Mouse (Mus musculus) myocyte (in vitro differentiated cells): ENCODE data around the gene Kcnk7.

Source experiments
- MAX ChIP-seq: IDR thresholded peaks from one replicate; pipeline ENCODE4 v1.6.1; 2011; ENCODE audit warnings: low read depth, mild to moderate bottlenecking, control low read depth
- MYOG ChIP-seq, 3 experiments: IDR thresholded peaks; one replicate each; pipeline ENCODE4 v1.6.1; 2011; ENCODE audit warnings: control low read depth in 2 of 3, low read depth in 2 of 3, mild to moderate bottlenecking in 2 of 3; ENCODE audit not compliant: insufficient read length in 2 of 3, control insufficient read depth in 1 of 3, insufficient read depth in 1 of 3
- POLR2A ChIP-seq: IDR thresholded peaks from one replicate; pipeline ENCODE4 v1.6.1; 2011; ENCODE audit warnings: low read depth, mild to moderate bottlenecking, control low read depth, moderate library complexity; ENCODE audit not compliant: insufficient read length
- TCF12 ChIP-seq: IDR thresholded peaks from one replicate; pipeline ENCODE4 v1.6.1; 2011; ENCODE audit warnings: mild to moderate bottlenecking, control low read depth; ENCODE audit not compliant: poor library complexity, insufficient read depth, severe bottlenecking

GRCm38 (mm10) chr19:5680432-5680831, 23.7 kb upstream of the Kcnk7 start:
- TF ChIP-seq MAX = no peak
- no peak for TF ChIP-seq TCF12
- no peak for TF ChIP-seq POLR2A
- no peak for TF ChIP-seq MYOG (IDR thresholded peaks at IDR 0.05; ENCODE audit: control insufficient read depth in 1 of 3, insufficient read depth in 1 of 3, insufficient read length in 2 of 3, low read depth in 2 of 3)
